Mouse (Mus musculus) intestine, embryonic 14.5 days (tissue): ENCODE data around the gene Gucy1a1. TPM values are rescaled to one million over a fixed set of nuclear protein-coding genes. Genes with fewer than 3 reads are reported as not detected.
"Not testable (repeated sequence)": the region's sequence is repeated elsewhere in the genome, so short reads cannot be mapped to it uniquely, and the experiment has no call there.

Source experiments
- ATAC-seq: fragments of 200-750 bp; cut with Nextera tagmentation; replicated peaks from 2 replicates; pipeline ENCODE4 v1.8.0; 2017; ENCODE audit warnings: low read depth, moderate number of reproducible peaks, moderate TSS enrichment, moderate library complexity; ENCODE audit not compliant: low FRiP score, low TSS enrichment
- DNase-seq: peaks from one replicate; pipeline ENCODE4 v3.0.0-alpha.2; 2018; ENCODE audit warnings: low spot score
- H3K27ac ChIP-seq: fragments of 300-500 bp; sonication (generic); 2 replicates; pipeline ENCODE4 v1.5.1; 2014; ENCODE audit warnings: low read depth, mild to moderate bottlenecking, control low read depth
- H3K27me3 ChIP-seq: fragments of 300-500 bp; sonication (generic); replicated peaks from 2 replicates; pipeline ENCODE4 v1.6.1; 2014; ENCODE audit warnings: low read length, control low read depth; ENCODE audit not compliant: control insufficient read depth, insufficient read depth
- H3K36me3 ChIP-seq: fragments of 300-500 bp; sonication (generic); 2 replicates; pipeline ENCODE4 v1.6.1; 2014; ENCODE audit warnings: low read length, control low read depth; ENCODE audit not compliant: control insufficient read depth, insufficient read depth
- H3K4me1 ChIP-seq: fragments of 300-500 bp; sonication (generic); replicated peaks from 2 replicates; pipeline ENCODE4 v1.6.1; 2014; ENCODE audit warnings: low read length, control low read depth, mixed read lengths; ENCODE audit not compliant: control insufficient read depth, insufficient read depth
- H3K4me2 ChIP-seq: fragments of 300-500 bp; sonication (generic); 2 replicates; pipeline ENCODE4 v1.6.1; 2014; ENCODE audit warnings: low read length
- H3K4me3 ChIP-seq: fragments of 300-500 bp; sonication (generic); 2 replicates; pipeline ENCODE4 v1.5.1; 2014; ENCODE audit warnings: low read depth, low read length, control low read depth, mixed read lengths
- H3K9ac ChIP-seq: fragments of 300-500 bp; sonication (generic); 2 replicates; pipeline ENCODE4 v1.6.1; 2014; ENCODE audit warnings: mild to moderate bottlenecking, low read length
- H3K9me3 ChIP-seq: fragments of 300-500 bp; sonication (generic); 2 replicates; pipeline ENCODE4 v1.6.1; 2016; ENCODE audit warnings: low read length, control low read depth; ENCODE audit not compliant: control insufficient read depth
- WGBS: fragments of 180-500 bp; shearing (Covaris S2); extraction: QIAGEN DNeasy Blood & Tissue Kit; methylation state at CpG from one replicate; pipeline ENCODE4 v1.1.7; 2014; 5-methylcytosine and 5-hydroxymethylcytosine counted together
- polyA plus RNA-seq: library from polyadenylated mRNA; unstranded; fragments of >200 nt; fragmentation: Nextera tagmentation; extraction: Ambion mirVana; gene quantifications from 2 replicates; pipeline ENCODE4 v1.2.1, GENCODE M21; 2014

Gene Gucy1a1
- polyA plus RNA-seq, 1 experiment from 2014 or later = 56.9 TPM

- H3K4me1 ChIP-seq, H3K9me3 ChIP-seq, H3K4me2 ChIP-seq, ATAC-seq, H3K36me3 ChIP-seq, DNase-seq, H3K27ac ChIP-seq, H3K27me3 ChIP-seq, H3K9ac ChIP-seq, H3K4me3 ChIP-seq: not testable (repeated sequence)
- WGBS = 82% methylated on average over 1 of the region's 1 CpGs
Observed at GRCm38 (mm10) chr3:82162992-82163391, 17.4 kb upstream of the Gucy1a1 start.

GRCm38 (mm10) chr3:82145978-82146377 is 389 bp upstream of the Gucy1a1 start:
- Histone ChIP-seq H3K9me3 (no peaks in the 10 kb centered on the region), H3K36me3 (no peaks in the 10 kb centered on the region), H3K9ac (no peak overlapping the region), H3K27ac (no peak overlapping the region), H3K4me3 (peak overlapping the region; percentile 77; the same call in 1 of the 2 replicates), H3K27me3 (no peaks in the 10 kb centered on the region), H3K4me1 (peaks cover 11% of the 10 kb centered on the region; the same call in 1 of the 2 replicates), H3K4me2 (peak overlapping the region; percentile 67; the same call in 1 of the 2 replicates)
- DNase-seq = no peak
- no peak for ATAC-seq

- Histone ChIP-seq H3K4me1 (peaks cover 11% of the 10 kb centered on the region; the same call in 1 of the 2 replicates), H3K4me3 (peak overlapping the region; percentile 77), H3K36me3 (no peaks in the 10 kb centered on the region), H3K4me2 (peak overlapping the region; percentile 67), H3K9me3 (no peaks in the 10 kb centered on the region), H3K27ac (peak overlapping the region; percentile 71), H3K9ac (peak overlapping the region; percentile 70), H3K27me3 (no peaks in the 10 kb centered on the region)
- ATAC-seq (0 out of 2 replicates have a peak, but pooled peaks have one; percentile 16), DNase-seq (peak; percentile 69)
- 8% methylated on average over 14 of the region's 14 CpGs for WGBS
Observed at GRCm38 (mm10) chr3:82144725-82145125, 864 bp downstream of the Gucy1a1 start.

GRCm38 (mm10) chr3:82140781-82141180 is 4.8 kb downstream of the Gucy1a1 start:
- no peak overlapping the region for H3K27ac ChIP-seq
- no peaks in the 10 kb centered on the region for H3K9me3 ChIP-seq
- no peak overlapping the region for H3K4me2 ChIP-seq
- H3K27me3 ChIP-seq = no peaks in the 10 kb centered on the region
- no peaks in the 10 kb centered on the region for H3K36me3 ChIP-seq
- 62% methylated on average over 5 of the region's 5 CpGs for WGBS
- no peak overlapping the region for H3K4me3 ChIP-seq
- H3K9ac ChIP-seq = no peak overlapping the region
- ATAC-seq = no peak
- H3K4me1 ChIP-seq = peaks cover 4% of the 10 kb centered on the region; the same call in 1 of the 2 replicates
- DNase-seq = no peak

- Histone ChIP-seq H3K27me3 (no peaks in the 10 kb centered on the region), H3K4me3 (no peak overlapping the region)
- no peak for ATAC-seq
Observed at GRCm38 (mm10) chr3:82138002-82138667, 7.5 kb downstream of the Gucy1a1 start.

GRCm38 (mm10) chr3:82135483-82135882 is 10.1 kb downstream of the Gucy1a1 start:
- Histone ChIP-seq H3K9me3 (no peaks in the 10 kb centered on the region), H3K36me3 (no peaks in the 10 kb centered on the region), H3K9ac (no peak overlapping the region), H3K27ac (no peak overlapping the region), H3K4me1 (no peaks in the 10 kb centered on the region), H3K4me3 (no peak overlapping the region), H3K27me3 (no peaks in the 10 kb centered on the region), H3K4me2 (no peak overlapping the region)
- DNase-seq (no peak), ATAC-seq (no peak)
- 65% methylated on average over 1 of the region's 1 CpGs for WGBS

More at GRCm38 (mm10) chr3:82138002-82138667, 7.5 kb downstream of the Gucy1a1 start:
- Histone ChIP-seq H3K9ac (no peak overlapping the region), H3K4me1 (peaks cover 3% of the 10 kb centered on the region; the same call in 1 of the 2 replicates), H3K36me3 (no peaks in the 10 kb centered on the region), H3K4me2 (no peak overlapping the region), H3K9me3 (no peaks in the 10 kb centered on the region), H3K27ac (no peak overlapping the region)
- WGBS = 60% methylated on average over 13 of the region's 13 CpGs
- DNase-seq = no peak

- no peaks in the 10 kb centered on the region for H3K4me1 ChIP-seq
- ATAC-seq (no peak), DNase-seq (no peak)
- no peaks in the 10 kb centered on the region for H3K27me3 ChIP-seq
- H3K27ac ChIP-seq = no peak overlapping the region
- WGBS = 70% methylated on average over 1 of the region's 1 CpGs
- no peak overlapping the region for H3K4me3 ChIP-seq
- no peaks in the 10 kb centered on the region for H3K36me3 ChIP-seq
- H3K9ac ChIP-seq = no peak overlapping the region
- H3K9me3 ChIP-seq = no peaks in the 10 kb centered on the region
- H3K4me2 ChIP-seq = no peak overlapping the region
Observed at GRCm38 (mm10) chr3:82129258-82129657, 16.3 kb downstream of the Gucy1a1 start.

GRCm38 (mm10) chr3:82124567-82124966 is 21.0 kb downstream of the Gucy1a1 start:
- ATAC-seq (no peak), DNase-seq (no peak)
- no peaks in the 10 kb centered on the region for H3K36me3 ChIP-seq

GRCm38 (mm10) chr3:82118916-82119315 is 26.7 kb downstream of the Gucy1a1 start:
- H3K9ac ChIP-seq = no peak overlapping the region
- DNase-seq (no peak), ATAC-seq (no peak)
- no peaks in the 10 kb centered on the region for H3K27me3 ChIP-seq
- H3K36me3 ChIP-seq = peaks cover 10% of the 10 kb centered on the region; the same call in 1 of the 2 replicates
- no peak overlapping the region for H3K27ac ChIP-seq
- H3K4me3 ChIP-seq = no peak overlapping the region
- 91% methylated on average over 1 of the region's 1 CpGs for WGBS
- H3K4me2 ChIP-seq = no peak overlapping the region
- no peaks in the 10 kb centered on the region for H3K9me3 ChIP-seq
- no peaks in the 10 kb centered on the region for H3K4me1 ChIP-seq

More at GRCm38 (mm10) chr3:82124567-82124966, 21.0 kb downstream of the Gucy1a1 start:
- Histone ChIP-seq H3K9me3 (no peaks in the 10 kb centered on the region), H3K4me2 (no peak overlapping the region), H3K4me1 (no peaks in the 10 kb centered on the region), H3K27ac (no peak overlapping the region), H3K27me3 (no peaks in the 10 kb centered on the region), H3K9ac (no peak overlapping the region), H3K4me3 (no peak overlapping the region)
- 93% methylated on average over 1 of the region's 1 CpGs for WGBS
